Mouse (Mus musculus): Measurements from ENCODE around the gene Kifc5b. TPM values are rescaled to one million over a fixed set of nuclear protein-coding genes. Genes with fewer than 3 reads are reported as not detected.
"Not testable (repeated sequence)": the region's sequence is repeated elsewhere in the genome, so short reads cannot be mapped to it uniquely, and the experiment has no call there.

The Kifc5b gene
- polyA plus RNA-seq, 1 experiment, result 26.0 TPM

- H3K27me3 ChIP-seq (ENCODE audit: control insufficient read depth, insufficient read depth, low read length), result no peaks in the 10 kb centered on the region
- 93% methylated on average over 1 of the region's 1 CpGs for WGBS
- TF ChIP-seq CTCF (IDR thresholded peaks at IDR 0.05; ENCODE audit: borderline replicate concordance, control insufficient read depth, extremely low read depth, insufficient read depth, low read length, poor library complexity) (no peak), POLR2A (IDR thresholded peaks at IDR 0.05; ENCODE audit: control insufficient read depth, extremely low read depth, insufficient read depth, low read length, poor library complexity) (no peak)
Observed at GRCm38 (mm10) chr17:26915248-26915647, 1.6 kb upstream of the Kifc5b start.

GRCm38 (mm10) chr17:26917560-26917959 lies 669 bp downstream of the Kifc5b start:
- DNase-seq; H3K27me3 ChIP-seq (ENCODE audit: control insufficient read depth, insufficient read depth, low read length); H3K4me1 ChIP-seq (replicated peaks; ENCODE audit: control insufficient read depth, insufficient read depth, low read length); H3K27ac ChIP-seq (ENCODE audit: control insufficient read depth, insufficient read depth, low read length); H3K36me3 ChIP-seq (ENCODE audit: control insufficient read depth, insufficient read depth, low read length): not testable (repeated sequence)
- peak overlapping the region; percentile 66 for H3K4me3 ChIP-seq (ENCODE audit: control insufficient read depth, insufficient read depth, low read length)
- 5% methylated on average over 12 of the region's 12 CpGs for whole genome bisulfite sequencing

More at GRCm38 (mm10) chr17:26915248-26915647, 1.6 kb upstream of the Kifc5b start:
- no peak overlapping the region for H3K27ac ChIP-seq (ENCODE audit: control insufficient read depth, insufficient read depth, low read length)
- H3K4me3 ChIP-seq (ENCODE audit: control insufficient read depth, insufficient read depth, low read length), result no peak overlapping the region
- DNase-seq, result no peak
- peaks cover 6% of the 10 kb centered on the region for H3K4me1 ChIP-seq (replicated peaks; ENCODE audit: control insufficient read depth, insufficient read depth, low read length)
- H3K36me3 ChIP-seq (ENCODE audit: control insufficient read depth, insufficient read depth, low read length), result no peaks in the 10 kb centered on the region

- no peak for TF ChIP-seq CTCF (IDR thresholded peaks at IDR 0.05; ENCODE audit: borderline replicate concordance, control insufficient read depth, extremely low read depth, insufficient read depth, low read length, poor library complexity)
- TF ChIP-seq POLR2A (IDR thresholded peaks at IDR 0.05; ENCODE audit: control insufficient read depth, extremely low read depth, insufficient read depth, low read length, poor library complexity), result no peak
- H3K4me3 ChIP-seq (ENCODE audit: control insufficient read depth, insufficient read depth, low read length), result no peak overlapping the region
- WGBS, result 77% methylated on average over 2 of the region's 2 CpGs
- no peaks in the 10 kb centered on the region for H3K36me3 ChIP-seq (ENCODE audit: control insufficient read depth, insufficient read depth, low read length)
- H3K4me1 ChIP-seq (replicated peaks; ENCODE audit: control insufficient read depth, insufficient read depth, low read length), result peaks cover 6% of the 10 kb centered on the region
- no peak overlapping the region for H3K27ac ChIP-seq (ENCODE audit: control insufficient read depth, insufficient read depth, low read length)
- no peak for DNase-seq
- H3K27me3 ChIP-seq (ENCODE audit: control insufficient read depth, insufficient read depth, low read length), result no peaks in the 10 kb centered on the region
Observed at GRCm38 (mm10) chr17:26918343-26918742, 1.5 kb downstream of the Kifc5b start.

- WGBS, result 81% methylated on average over 2 of the region's 2 CpGs
- not testable (repeated sequence) for H3K4me3 ChIP-seq (ENCODE audit: control insufficient read depth, insufficient read depth, low read length); H3K27ac ChIP-seq (ENCODE audit: control insufficient read depth, insufficient read depth, low read length); DNase-seq; H3K36me3 ChIP-seq (ENCODE audit: control insufficient read depth, insufficient read depth, low read length); H3K4me1 ChIP-seq (replicated peaks; ENCODE audit: control insufficient read depth, insufficient read depth, low read length); H3K27me3 ChIP-seq (ENCODE audit: control insufficient read depth, insufficient read depth, low read length)
Observed at GRCm38 (mm10) chr17:26919516-26919915, 2.6 kb downstream of the Kifc5b start.

- H3K27ac ChIP-seq (ENCODE audit: control insufficient read depth, insufficient read depth, low read length); H3K27me3 ChIP-seq (ENCODE audit: control insufficient read depth, insufficient read depth, low read length); H3K4me3 ChIP-seq (ENCODE audit: control insufficient read depth, insufficient read depth, low read length); DNase-seq; H3K36me3 ChIP-seq (ENCODE audit: control insufficient read depth, insufficient read depth, low read length); H3K4me1 ChIP-seq (replicated peaks; ENCODE audit: control insufficient read depth, insufficient read depth, low read length): not testable (repeated sequence)
- WGBS, result 60% methylated on average over 6 of the region's 6 CpGs
Observed at GRCm38 (mm10) chr17:26922368-26922767, 5.5 kb downstream of the Kifc5b start.

GRCm38 (mm10) chr17:26925414-26925813 lies 8.5 kb downstream of the Kifc5b start:
- not testable (repeated sequence) for H3K4me1 ChIP-seq (replicated peaks; ENCODE audit: control insufficient read depth, insufficient read depth, low read length); H3K4me3 ChIP-seq (ENCODE audit: control insufficient read depth, insufficient read depth, low read length); H3K27me3 ChIP-seq (ENCODE audit: control insufficient read depth, insufficient read depth, low read length); DNase-seq; H3K27ac ChIP-seq (ENCODE audit: control insufficient read depth, insufficient read depth, low read length); H3K36me3 ChIP-seq (ENCODE audit: control insufficient read depth, insufficient read depth, low read length)
- WGBS, result 97% methylated on average over 9 of the region's 9 CpGs

GRCm38 (mm10) chr17:26931795-26932194 lies 14.9 kb downstream of the Kifc5b start:
- 83% methylated on average over 7 of the region's 7 CpGs for WGBS
- not testable (repeated sequence) for H3K27ac ChIP-seq (ENCODE audit: control insufficient read depth, insufficient read depth, low read length); H3K27me3 ChIP-seq (ENCODE audit: control insufficient read depth, insufficient read depth, low read length); H3K36me3 ChIP-seq (ENCODE audit: control insufficient read depth, insufficient read depth, low read length); H3K4me3 ChIP-seq (ENCODE audit: control insufficient read depth, insufficient read depth, low read length); DNase-seq
- peaks cover 18% of the 10 kb centered on the region for H3K4me1 ChIP-seq (replicated peaks; ENCODE audit: control insufficient read depth, insufficient read depth, low read length)

GRCm38 (mm10) chr17:26932839-26933398 lies 16.0 kb downstream of the Kifc5b start, which contains the start of gene Phf1:
Phf1 (plus strand) TSS chr17:26933052.
- DNase-seq, result peak; percentile 99
- WGBS, result 2% methylated on average over 43 of the region's 43 CpGs
- Histone ChIP-seq H3K4me3 (ENCODE audit: control insufficient read depth, insufficient read depth, low read length) (peak within 1 kb of the TSS; percentile 75), H3K27ac (ENCODE audit: control insufficient read depth, insufficient read depth, low read length) (peak within 1 kb of the TSS; percentile 19; the same call in 1 of the 2 replicates), H3K36me3 (ENCODE audit: control insufficient read depth, insufficient read depth, low read length) (no peaks in the 10 kb centered on the region; the same call in 1 of the 2 replicates), H3K27me3 (ENCODE audit: control insufficient read depth, insufficient read depth, low read length) (no peaks in the 10 kb centered on the region), H3K4me1 (replicated peaks; ENCODE audit: control insufficient read depth, insufficient read depth, low read length) (peaks cover 23% of the 10 kb centered on the region)
- peak; percentile 34; the same call in 1 of the 2 replicates for TF ChIP-seq POLR2A (IDR thresholded peaks at IDR 0.05; ENCODE audit: control insufficient read depth, extremely low read depth, insufficient read depth, low read length, poor library complexity)
- TF ChIP-seq CTCF (IDR thresholded peaks at IDR 0.05; ENCODE audit: borderline replicate concordance, control insufficient read depth, extremely low read depth, insufficient read depth, low read length, poor library complexity), result no peak; the same call in 1 of the 2 replicates
